Mouse (Mus musculus): ENCODE measurements around the gene Cnbd2. TPM values are rescaled to one million over a fixed set of nuclear protein-coding genes. Genes with fewer than 3 reads are reported as not detected.

Gene Cnbd2
- polyA plus RNA-seq, 1 experiment: 0.48 TPM

- Histone ChIP-seq H3K36me3 (ENCODE audit: control insufficient read depth, insufficient read depth, low read length) (no peaks in the 10 kb centered on the region), H3K27ac (ENCODE audit: insufficient read depth, low read depth, low read length) (no peak overlapping the region)
- no peak for TF ChIP-seq POLR2A (IDR thresholded peaks at IDR 0.05; ENCODE audit: low read depth, low read length)
- no peak for TF ChIP-seq CTCF (IDR thresholded peaks at IDR 0.05; ENCODE audit: extremely low read depth, insufficient read length, insufficient replicate concordance, low read depth, low read length)
Observed at GRCm38 (mm10) chr2:156414996-156415395, 102.9 kb downstream of the Cnbd2 start.

GRCm38 (mm10) chr2:156415674-156416073, 103.6 kb downstream of the Cnbd2 start:
- Histone ChIP-seq H3K4me3 (ENCODE audit: low read depth, low read length) (no peak overlapping the region), H3K36me3 (ENCODE audit: control insufficient read depth, insufficient read depth, low read length) (no peaks in the 10 kb centered on the region), H3K4me1 (ENCODE audit: control insufficient read depth, insufficient read depth, insufficient read length, low read length) (peaks cover 17% of the 10 kb centered on the region), H3K27ac (ENCODE audit: insufficient read depth, low read depth, low read length) (no peak overlapping the region), H3K27me3 (ENCODE audit: control insufficient read depth, insufficient read depth, low read length) (no peaks in the 10 kb centered on the region)
- TF ChIP-seq POLR2A (IDR thresholded peaks at IDR 0.05; ENCODE audit: low read depth, low read length): no peak
- TF ChIP-seq CTCF (IDR thresholded peaks at IDR 0.05; ENCODE audit: extremely low read depth, insufficient read length, insufficient replicate concordance, low read depth, low read length): no peak
- WGBS: 83% methylated on average over 5 of the region's 5 CpGs

More at GRCm38 (mm10) chr2:156414996-156415395, 102.9 kb downstream of the Cnbd2 start:
- 75% methylated on average over 2 of the region's 2 CpGs for whole genome bisulfite sequencing
- H3K4me3 ChIP-seq (ENCODE audit: low read depth, low read length): no peak overlapping the region
- peaks cover 13% of the 10 kb centered on the region; the same call in 1 of the 2 replicates for H3K4me1 ChIP-seq (ENCODE audit: control insufficient read depth, insufficient read depth, insufficient read length, low read length)
- no peaks in the 10 kb centered on the region for H3K27me3 ChIP-seq (ENCODE audit: control insufficient read depth, insufficient read depth, low read length)

- TF ChIP-seq POLR2A (IDR thresholded peaks at IDR 0.05; ENCODE audit: low read depth, low read length): no peak
- TF ChIP-seq CTCF (IDR thresholded peaks at IDR 0.05; ENCODE audit: extremely low read depth, insufficient read length, insufficient replicate concordance, low read depth, low read length): no peak
- no peak overlapping the region for H3K4me3 ChIP-seq (ENCODE audit: low read depth, low read length)
- no peaks in the 10 kb centered on the region for H3K36me3 ChIP-seq (ENCODE audit: control insufficient read depth, insufficient read depth, low read length)
- H3K4me1 ChIP-seq (ENCODE audit: control insufficient read depth, insufficient read depth, insufficient read length, low read length): peaks cover 20% of the 10 kb centered on the region
- 18% methylated on average over 1 of the region's 1 CpGs for WGBS
- H3K27ac ChIP-seq (ENCODE audit: insufficient read depth, low read depth, low read length): no peak overlapping the region
- H3K27me3 ChIP-seq (ENCODE audit: control insufficient read depth, insufficient read depth, low read length): no peaks in the 10 kb centered on the region
Observed at GRCm38 (mm10) chr2:156417194-156417593, 105.1 kb downstream of the Cnbd2 start.

GRCm38 (mm10) chr2:156418467-156418866, 106.4 kb downstream of the Cnbd2 start:
- 83% methylated on average over 5 of the region's 5 CpGs for WGBS
- peaks cover 20% of the 10 kb centered on the region for H3K4me1 ChIP-seq (ENCODE audit: control insufficient read depth, insufficient read depth, insufficient read length, low read length)
- H3K36me3 ChIP-seq (ENCODE audit: control insufficient read depth, insufficient read depth, low read length): no peaks in the 10 kb centered on the region
- no peak for TF ChIP-seq POLR2A (IDR thresholded peaks at IDR 0.05; ENCODE audit: low read depth, low read length)
- TF ChIP-seq CTCF (IDR thresholded peaks at IDR 0.05; ENCODE audit: extremely low read depth, insufficient read length, insufficient replicate concordance, low read depth, low read length): no peak
- H3K4me3 ChIP-seq (ENCODE audit: low read depth, low read length): no peak overlapping the region
- no peak overlapping the region for H3K27ac ChIP-seq (ENCODE audit: insufficient read depth, low read depth, low read length)
- no peaks in the 10 kb centered on the region for H3K27me3 ChIP-seq (ENCODE audit: control insufficient read depth, insufficient read depth, low read length)

GRCm38 (mm10) chr2:156420327-156420693, 108.2 kb downstream of the Cnbd2 start:
- H3K27me3 ChIP-seq (ENCODE audit: control insufficient read depth, insufficient read depth, low read length): 0 out of 2 replicates have a peak, but pooled peaks cover 2% of the 10 kb centered on the region
- no peak for TF ChIP-seq POLR2A (IDR thresholded peaks at IDR 0.05; ENCODE audit: low read depth, low read length)
- no peak for TF ChIP-seq CTCF (IDR thresholded peaks at IDR 0.05; ENCODE audit: extremely low read depth, insufficient read length, insufficient replicate concordance, low read depth, low read length)
- no peaks in the 10 kb centered on the region for H3K36me3 ChIP-seq (ENCODE audit: control insufficient read depth, insufficient read depth, low read length)
- H3K27ac ChIP-seq (ENCODE audit: insufficient read depth, low read depth, low read length): no peak overlapping the region
- peaks cover 20% of the 10 kb centered on the region for H3K4me1 ChIP-seq (ENCODE audit: control insufficient read depth, insufficient read depth, insufficient read length, low read length)
- peak overlapping the region; percentile 85 for H3K4me3 ChIP-seq (ENCODE audit: low read depth, low read length)
- 49% methylated on average over 14 of the region's 14 CpGs for WGBS

- H3K27me3 ChIP-seq (ENCODE audit: control insufficient read depth, insufficient read depth, low read length): 0 out of 2 replicates have a peak, but pooled peaks cover 2% of the 10 kb centered on the region
- no peak for TF ChIP-seq POLR2A (IDR thresholded peaks at IDR 0.05; ENCODE audit: low read depth, low read length)
- TF ChIP-seq CTCF (IDR thresholded peaks at IDR 0.05; ENCODE audit: extremely low read depth, insufficient read length, insufficient replicate concordance, low read depth, low read length): no peak
- H3K4me3 ChIP-seq (ENCODE audit: low read depth, low read length): peak within 1 kb of the TSS; percentile 85
- H3K27ac ChIP-seq (ENCODE audit: insufficient read depth, low read depth, low read length): no peak within 1 kb of the TSS
- 2% methylated on average over 76 of the region's 76 CpGs for WGBS
- H3K4me1 ChIP-seq (ENCODE audit: control insufficient read depth, insufficient read depth, insufficient read length, low read length): peaks cover 20% of the 10 kb centered on the region
- no peaks in the 10 kb centered on the region for H3K36me3 ChIP-seq (ENCODE audit: control insufficient read depth, insufficient read depth, low read length)
Observed at GRCm38 (mm10) chr2:156420694-156421380, 108.7 kb downstream of the Cnbd2 start, which contains the start of gene Epb41l1. Epb41l1 (plus strand) TSS chr2:156420909.

- TF ChIP-seq CTCF (IDR thresholded peaks at IDR 0.05; ENCODE audit: extremely low read depth, insufficient read length, insufficient replicate concordance, low read depth, low read length) (no peak), POLR2A (IDR thresholded peaks at IDR 0.05; ENCODE audit: low read depth, low read length) (no peak)
- no peaks in the 10 kb centered on the region for H3K36me3 ChIP-seq (ENCODE audit: control insufficient read depth, insufficient read depth, low read length)
- H3K4me1 ChIP-seq (ENCODE audit: control insufficient read depth, insufficient read depth, insufficient read length, low read length): peaks cover 20% of the 10 kb centered on the region
- WGBS: 1% methylated on average over 36 of the region's 36 CpGs
- H3K4me3 ChIP-seq (ENCODE audit: low read depth, low read length): peak overlapping the region; percentile 85
- no peak overlapping the region for H3K27ac ChIP-seq (ENCODE audit: insufficient read depth, low read depth, low read length)
- H3K27me3 ChIP-seq (ENCODE audit: control insufficient read depth, insufficient read depth, low read length): 0 out of 2 replicates have a peak, but pooled peaks cover 2% of the 10 kb centered on the region
Observed at GRCm38 (mm10) chr2:156421381-156422110, 109.4 kb downstream of the Cnbd2 start.
